Mouse (Mus musculus) limb, embryonic 11.5 days (tissue): ENCODE data around the gene Dhrs3. TPM values are rescaled to one million over a fixed set of nuclear protein-coding genes. Genes with fewer than 3 reads are reported as not detected.

Source experiments
- ATAC-seq: fragments of 200-750 bp; cut with Nextera tagmentation; 2 replicates; pipeline ENCODE4 v1.8.0; 2017; ENCODE audit warnings: low read depth; ENCODE audit not compliant: insufficient number of reproducible peaks, low FRiP score, low TSS enrichment
- DNase-seq: peaks from one replicate; pipeline ENCODE4 v3.0.0-alpha.2; 2015; ENCODE audit warnings: low spot score
- H3K27ac ChIP-seq: fragments of 300-500 bp; sonication (generic); replicated peaks from 2 replicates; pipeline ENCODE4 v1.5.1; 2014; ENCODE audit warnings: low read depth, mild to moderate bottlenecking, low read length
- H3K27me3 ChIP-seq: fragments of 300-500 bp; sonication (generic); 2 replicates; pipeline ENCODE4 v1.6.1; 2014; ENCODE audit warnings: mild to moderate bottlenecking, low read length, mixed read lengths; ENCODE audit not compliant: control insufficient read depth, insufficient read depth
- H3K36me3 ChIP-seq: fragments of 300-500 bp; sonication (generic); 2 replicates; pipeline ENCODE4 v1.6.1; 2014; ENCODE audit warnings: mild to moderate bottlenecking, low read length, moderate library complexity, mixed read lengths; ENCODE audit not compliant: control insufficient read depth, insufficient read depth
- H3K4me1 ChIP-seq: fragments of 300-500 bp; sonication (generic); 2 replicates; pipeline ENCODE4 v1.6.1; 2014; ENCODE audit warnings: low read length, mixed read lengths; ENCODE audit not compliant: control insufficient read depth, insufficient read depth
- H3K4me2 ChIP-seq: fragments of 300-500 bp; sonication (generic); 2 replicates; pipeline ENCODE4 v1.6.1; 2014; ENCODE audit warnings: low read depth, mild to moderate bottlenecking, moderate library complexity; ENCODE audit not compliant: severe bottlenecking
- H3K4me3 ChIP-seq: fragments of 300-500 bp; sonication (generic); 2 replicates; pipeline ENCODE4 v1.5.1; 2014; ENCODE audit warnings: low read depth, low read length
- H3K9ac ChIP-seq: fragments of 300-500 bp; sonication (generic); 2 replicates; pipeline ENCODE4 v1.6.1; 2014; ENCODE audit warnings: mild to moderate bottlenecking, low read length
- H3K9me3 ChIP-seq: fragments of 300-500 bp; sonication (generic); 2 replicates; pipeline ENCODE4 v1.6.1; 2016; ENCODE audit warnings: low read length; ENCODE audit not compliant: control insufficient read depth
- WGBS: fragments of 180-500 bp; shearing (Covaris S2); extraction: QIAGEN DNeasy Blood & Tissue Kit; methylation state at CpG from one replicate; pipeline ENCODE4 v1.1.7; 2014; 5-methylcytosine and 5-hydroxymethylcytosine counted together
- polyA plus RNA-seq: library from polyadenylated mRNA; unstranded; fragments of >200 nt; fragmentation: Nextera tagmentation; extraction: Ambion mirVana; gene quantifications from 2 replicates; pipeline ENCODE4 v1.2.1, GENCODE M21; 2014

Dhrs3 gene
- polyA plus RNA-seq, 1 experiment from 2014 or later, result 50.2 TPM

DNA sequence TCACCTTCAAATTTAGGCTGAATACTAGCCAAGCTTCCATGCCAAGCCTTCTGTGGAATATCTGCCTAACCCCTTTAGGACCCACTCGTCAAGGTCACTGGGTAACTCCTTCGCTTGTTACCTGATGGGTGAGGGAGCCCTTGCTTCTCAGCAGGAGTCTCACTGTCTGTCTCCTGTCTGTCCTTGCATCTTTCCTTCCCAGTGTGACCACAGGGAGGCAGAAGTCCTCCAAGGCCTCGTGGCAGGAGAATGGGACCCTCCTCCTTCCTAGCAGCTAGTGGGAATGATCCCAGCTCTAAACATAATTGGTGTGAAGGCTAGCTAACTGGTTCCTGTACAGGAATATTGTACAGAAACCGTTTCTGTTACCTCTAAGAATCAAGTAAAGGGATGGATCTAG, 24.5 kb downstream of the Dhrs3 start:
- H3K4me3 ChIP-seq, result no peak overlapping the region
- H3K9me3 ChIP-seq, result no peaks in the 10 kb centered on the region
- H3K9ac ChIP-seq, result no peak overlapping the region
- H3K4me2 ChIP-seq, result no peak overlapping the region
- no peak for DNase-seq
- H3K36me3 ChIP-seq, result peaks cover 7% of the 10 kb centered on the region; the same call in 1 of the 2 replicates
- 68% methylated on average over 4 of the region's 4 CpGs for WGBS
- H3K27ac ChIP-seq, result no peak overlapping the region
- no peaks in the 10 kb centered on the region for H3K4me1 ChIP-seq
- ATAC-seq, result no peak
- H3K27me3 ChIP-seq, result no peaks in the 10 kb centered on the region

DNA sequence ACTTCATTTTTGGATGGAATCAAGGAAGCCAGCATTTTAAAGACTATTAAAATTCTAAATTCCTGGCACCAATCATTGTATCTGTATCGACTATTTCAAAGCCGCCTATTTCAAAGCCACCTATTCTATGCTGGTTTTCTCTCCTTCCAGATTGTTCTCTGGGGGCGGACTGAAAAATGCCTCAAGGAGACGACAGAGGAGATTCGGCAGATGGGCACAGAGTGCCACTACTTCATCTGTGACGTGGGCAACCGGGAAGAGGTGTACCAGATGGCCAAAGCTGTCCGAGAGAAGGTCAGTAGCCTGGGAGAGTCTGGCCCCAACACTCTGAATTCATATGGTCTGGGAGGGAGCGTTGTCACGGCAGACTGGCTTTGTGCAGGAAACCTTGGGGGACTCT, 25.9 kb downstream of the Dhrs3 start:
- H3K9ac ChIP-seq, result no peak overlapping the region
- H3K4me1 ChIP-seq, result no peaks in the 10 kb centered on the region
- H3K27ac ChIP-seq, result no peak overlapping the region
- no peaks in the 10 kb centered on the region for H3K27me3 ChIP-seq
- H3K36me3 ChIP-seq, result peaks cover 7% of the 10 kb centered on the region; the same call in 1 of the 2 replicates
- no peak overlapping the region for H3K4me2 ChIP-seq
- H3K9me3 ChIP-seq, result no peaks in the 10 kb centered on the region
- no peak overlapping the region for H3K4me3 ChIP-seq
- 95% methylated on average over 10 of the region's 10 CpGs for WGBS
- DNase-seq, result no peak
- no peak for ATAC-seq

DNA sequence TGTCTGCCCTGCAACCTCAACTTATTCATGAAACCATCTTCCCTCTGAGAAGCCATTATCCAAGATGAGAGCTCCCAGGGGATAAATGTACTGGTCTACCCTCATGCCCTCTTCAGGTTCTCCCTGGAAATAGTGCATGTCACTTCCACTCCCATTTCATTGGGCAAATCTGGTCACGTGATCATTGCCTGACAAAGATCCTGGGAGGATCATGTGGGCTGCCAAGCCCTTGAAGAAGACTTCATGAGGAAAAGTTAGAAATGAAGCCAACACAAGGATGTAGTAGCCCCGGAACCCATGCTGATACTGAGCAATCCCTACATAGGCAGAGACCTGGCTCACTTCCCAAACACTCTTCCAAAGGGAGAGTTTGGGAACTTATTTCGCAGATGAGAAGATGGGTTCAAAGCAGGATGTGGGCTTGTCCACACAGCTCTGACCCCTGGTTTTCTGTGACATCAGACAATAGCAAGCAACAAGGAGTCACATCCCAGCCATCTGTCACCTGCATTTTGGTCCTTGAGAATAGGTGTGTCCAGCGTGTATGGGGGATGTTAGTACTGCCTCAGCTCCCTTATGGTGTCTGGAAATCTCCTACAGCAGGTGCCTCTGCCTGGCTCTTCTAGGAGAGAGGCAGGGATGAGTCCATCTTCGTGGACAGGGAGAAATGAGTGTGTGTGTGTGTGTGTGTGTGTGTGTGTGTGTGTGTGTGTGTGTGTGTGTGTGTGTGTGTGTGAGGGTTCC, 36.2 kb downstream of the Dhrs3 start:
- DNase-seq (no peak), ATAC-seq (no peak)
- Histone ChIP-seq H3K27ac (no peak overlapping the region), H3K9ac (no peak overlapping the region), H3K9me3 (no peaks in the 10 kb centered on the region), H3K36me3 (no peaks in the 10 kb centered on the region), H3K4me2 (no peak overlapping the region), H3K27me3 (no peaks in the 10 kb centered on the region), H3K4me3 (no peak overlapping the region), H3K4me1 (0 out of 2 replicates have a peak, but pooled peaks cover 2% of the 10 kb centered on the region)
- WGBS, result 89% methylated on average over 5 of the region's 5 CpGs

DNA sequence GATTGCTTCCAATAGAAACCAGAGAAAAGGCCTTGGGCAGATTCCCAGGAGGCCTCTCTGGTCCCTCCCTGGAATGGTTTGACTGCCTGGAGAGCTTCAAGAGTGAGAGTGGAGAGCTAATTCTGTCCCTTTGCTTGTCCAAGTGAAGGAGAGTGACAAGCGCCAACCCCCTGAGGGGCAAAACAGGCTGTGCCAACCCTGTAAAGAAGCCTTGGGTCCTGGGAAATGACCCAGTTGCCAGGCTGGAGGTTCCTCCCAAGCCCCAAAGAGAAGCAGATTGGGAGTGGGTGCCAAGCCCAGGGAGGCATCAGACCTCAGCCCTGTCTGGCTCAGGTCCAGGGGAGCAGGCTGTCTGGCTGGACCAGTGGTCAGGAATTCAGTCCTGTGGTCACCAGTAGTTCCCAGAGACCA, 37.2 kb downstream of the Dhrs3 start:
- Histone ChIP-seq H3K4me1 (0 out of 2 replicates have a peak, but pooled peaks cover 2% of the 10 kb centered on the region), H3K9me3 (no peaks in the 10 kb centered on the region), H3K36me3 (no peaks in the 10 kb centered on the region), H3K4me2 (no peak overlapping the region), H3K27me3 (no peaks in the 10 kb centered on the region), H3K4me3 (no peak overlapping the region), H3K27ac (no peak overlapping the region), H3K9ac (no peak overlapping the region)
- DNase-seq (no peak), ATAC-seq (no peak)
- WGBS, result 100% methylated on average over 1 of the region's 1 CpGs

GRCm38 (mm10) chr4:144930366-144930765, 37.7 kb downstream of the Dhrs3 start:
- peak; percentile 38 for DNase-seq
- Histone ChIP-seq H3K27me3 (no peaks in the 10 kb centered on the region), H3K9me3 (no peaks in the 10 kb centered on the region), H3K4me3 (no peak overlapping the region), H3K36me3 (no peaks in the 10 kb centered on the region), H3K9ac (no peak overlapping the region), H3K4me2 (no peak overlapping the region), H3K4me1 (0 out of 2 replicates have a peak, but pooled peaks cover 2% of the 10 kb centered on the region), H3K27ac (no peak overlapping the region)
- no peak for ATAC-seq
- WGBS, result 20% methylated on average over 10 of the region's 10 CpGs

- no peak overlapping the region for H3K27ac ChIP-seq
- H3K36me3 ChIP-seq, result no peaks in the 10 kb centered on the region
- DNase-seq (no peak), ATAC-seq (no peak)
- no peak overlapping the region for H3K4me3 ChIP-seq
- no peaks in the 10 kb centered on the region for H3K27me3 ChIP-seq
- no peaks in the 10 kb centered on the region for H3K9me3 ChIP-seq
- H3K9ac ChIP-seq, result no peak overlapping the region
- 0 out of 2 replicates have a peak, but pooled peaks cover 2% of the 10 kb centered on the region for H3K4me1 ChIP-seq
- 88% methylated on average over 7 of the region's 7 CpGs for WGBS
- H3K4me2 ChIP-seq, result no peak overlapping the region
These were observed 38.5 kb downstream of the Dhrs3 start for GRCm38 (mm10) chr4:144931167-144931566.

- ATAC-seq (no peak), DNase-seq (no peak)
- 17% methylated on average over 1 of the region's 1 CpGs for WGBS
- H3K4me2 ChIP-seq, result no peak overlapping the region
- H3K4me3 ChIP-seq, result no peak overlapping the region
- no peaks in the 10 kb centered on the region for H3K27me3 ChIP-seq
- no peaks in the 10 kb centered on the region for H3K36me3 ChIP-seq
- H3K27ac ChIP-seq, result no peak overlapping the region
- 0 out of 2 replicates have a peak, but pooled peaks cover 2% of the 10 kb centered on the region for H3K4me1 ChIP-seq
- H3K9ac ChIP-seq, result no peak overlapping the region
- no peaks in the 10 kb centered on the region for H3K9me3 ChIP-seq
These were observed 41.9 kb downstream of the Dhrs3 start for GRCm38 (mm10) chr4:144934501-144934900.

DNA sequence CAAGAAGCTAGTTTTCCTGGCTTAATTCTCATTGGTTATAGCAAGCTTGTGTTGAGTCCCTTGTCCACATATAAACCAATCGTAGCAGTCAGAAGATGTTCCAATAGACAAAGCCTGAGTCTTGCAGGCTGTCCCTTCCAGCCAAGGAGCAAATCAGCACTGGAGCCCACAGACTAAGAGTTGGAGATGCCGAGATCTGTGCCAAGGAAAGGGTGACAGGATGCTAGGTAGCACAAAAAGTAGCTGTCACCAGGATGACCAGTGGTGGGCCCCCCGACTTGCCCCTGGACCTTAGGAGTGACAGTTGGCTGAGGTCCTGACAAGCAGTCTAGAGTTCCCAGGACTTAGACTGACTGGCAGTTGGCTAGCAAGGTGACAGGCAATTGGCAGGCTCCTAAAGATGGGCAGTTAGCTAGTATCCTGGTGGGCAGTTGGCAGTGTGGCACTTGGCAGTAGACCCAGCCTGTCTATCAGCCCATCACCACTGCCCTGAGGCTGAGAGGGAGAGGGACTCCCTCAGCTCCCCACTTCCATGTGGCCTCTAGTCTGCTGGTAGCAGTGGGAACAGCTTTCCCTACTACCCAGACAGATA, 44.0 kb downstream of the Dhrs3 start:
- Histone ChIP-seq H3K9me3 (no peaks in the 10 kb centered on the region), H3K27me3 (no peaks in the 10 kb centered on the region), H3K4me3 (no peak overlapping the region), H3K9ac (no peak overlapping the region), H3K4me2 (no peak overlapping the region), H3K36me3 (no peaks in the 10 kb centered on the region), H3K27ac (no peak overlapping the region), H3K4me1 (no peaks in the 10 kb centered on the region)
- DNase-seq (no peak), ATAC-seq (no peak)
- WGBS, result 93% methylated on average over 3 of the region's 3 CpGs
